In genomic region chr6:142856258-142856874, GRCm38 (mm10) we compare ENCODE assay signal across 15 mouse cellular contexts. TPM values are rescaled to one million over a fixed set of nuclear protein-coding genes. Genes with fewer than 3 reads are reported as not detected.
DNase-seq lines count a peak whose midpoint lies in the region; ATAC-seq lines count a peak whose summit lies in the region.
"Had no signal": no experiment of that assay in that cellular context is flagged by ENCODE, and none has a peak within 500 bp of the region (broad histone marks: within the 10 kb centered on the region; RNA-seq: fewer than 3 reads in every experiment).

No protein-coding gene starts in this region.

- H3K27ac ChIP-seq in embryonic facial prominence, embryonic 11.5 days (replicated peaks; ENCODE audit: low read depth, low read length), result no peak overlapping the region
- no peak overlapping the region for H3K27ac ChIP-seq in embryonic facial prominence, embryonic 10.5 days (replicated peaks)
- H3K27ac ChIP-seq in neural tube, embryonic 12.5 days, result no peak overlapping the region
- H3K27ac ChIP-seq in neural tube, embryonic 15.5 days (replicated peaks), result no peak overlapping the region
- H3K27ac ChIP-seq in limb, embryonic 10.5 days, result no peak overlapping the region
- H3K27ac ChIP-seq: gastrocnemius, adult 2 months; intestine, embryonic 15.5 days had no signal

- 63% methylated on average over 3 of the region's 3 CpGs for WGBS in embryonic facial prominence, embryonic 11.5 days
- WGBS in embryonic facial prominence, embryonic 10.5 days, result 74% methylated on average over 3 of the region's 3 CpGs
- 47% methylated on average over 3 of the region's 3 CpGs for WGBS in neural tube, embryonic 12.5 days
- WGBS in neural tube, embryonic 15.5 days, result 31% methylated on average over 3 of the region's 3 CpGs
- WGBS in limb, embryonic 10.5 days, result 63% methylated on average over 3 of the region's 3 CpGs

- H3K4me3 ChIP-seq in embryonic facial prominence, embryonic 11.5 days (ENCODE audit: low read depth, low read length), result no peak overlapping the region
- H3K4me3 ChIP-seq in embryonic facial prominence, embryonic 10.5 days, result no peak overlapping the region
- no peak overlapping the region for H3K4me3 ChIP-seq in neural tube, embryonic 12.5 days
- no peak overlapping the region for H3K4me3 ChIP-seq in neural tube, embryonic 15.5 days (replicated peaks)
- H3K4me3 ChIP-seq in limb, embryonic 10.5 days, result no peak overlapping the region
- H3K4me3 ChIP-seq: erythroblast, embryonic 14.5 days; gastrocnemius, adult 2 months; intestine, embryonic 15.5 days had no signal

- peak; percentile 81 for ATAC-seq in embryonic facial prominence, embryonic 11.5 days (replicated peaks; ENCODE audit: insufficient number of reproducible peaks, low FRiP score, low TSS enrichment, low read depth)
- ATAC-seq in neural tube, embryonic 12.5 days (ENCODE audit: low FRiP score, low read depth), result peak; percentile 41; the same call in 1 of the 2 replicates
- no peak for ATAC-seq in neural tube, embryonic 15.5 days (ENCODE audit: low FRiP score)
- ATAC-seq: intestine, embryonic 15.5 days had no signal

- no peak overlapping the region for H3K4me2 ChIP-seq in embryonic facial prominence, embryonic 11.5 days (ENCODE audit: low read depth, low read length)
- H3K4me2 ChIP-seq in neural tube, embryonic 12.5 days (replicated peaks), result no peak overlapping the region
- H3K4me2 ChIP-seq in neural tube, embryonic 15.5 days, result no peak overlapping the region
- H3K4me2 ChIP-seq: intestine, embryonic 15.5 days; lung, embryonic 14.5 days had no signal

- no peak overlapping the region for H3K9ac ChIP-seq in embryonic facial prominence, embryonic 11.5 days (replicated peaks; ENCODE audit: low read length)
- no peak overlapping the region for H3K9ac ChIP-seq in neural tube, embryonic 12.5 days
- H3K9ac ChIP-seq in neural tube, embryonic 15.5 days (replicated peaks), result no peak overlapping the region
- H3K9ac ChIP-seq: intestine, embryonic 15.5 days; lung, embryonic 14.5 days had no signal

- H3K9me3 ChIP-seq in embryonic facial prominence, embryonic 11.5 days (replicated peaks; ENCODE audit: control insufficient read depth, low read length), result no peaks in the 10 kb centered on the region
- H3K9me3 ChIP-seq in embryonic facial prominence, embryonic 10.5 days, result no peaks in the 10 kb centered on the region
- H3K9me3 ChIP-seq in neural tube, embryonic 12.5 days, result no peaks in the 10 kb centered on the region
- H3K9me3 ChIP-seq in neural tube, embryonic 15.5 days (replicated peaks), result no peaks in the 10 kb centered on the region
- H3K9me3 ChIP-seq in limb, embryonic 10.5 days (replicated peaks), result no peaks in the 10 kb centered on the region
- H3K9me3 ChIP-seq: intestine, embryonic 15.5 days had no signal

- no peaks in the 10 kb centered on the region for H3K36me3 ChIP-seq in embryonic facial prominence, embryonic 11.5 days (replicated peaks; ENCODE audit: control insufficient read depth, insufficient read depth, low read depth, low read length)
- no peaks in the 10 kb centered on the region for H3K36me3 ChIP-seq in embryonic facial prominence, embryonic 10.5 days (replicated peaks)
- peaks cover 3% of the 10 kb centered on the region; the same call in 1 of the 2 replicates for H3K36me3 ChIP-seq in neural tube, embryonic 12.5 days
- no peaks in the 10 kb centered on the region for H3K36me3 ChIP-seq in neural tube, embryonic 15.5 days
- H3K36me3 ChIP-seq in limb, embryonic 10.5 days, result no peaks in the 10 kb centered on the region
- H3K36me3 ChIP-seq: intestine, embryonic 15.5 days had no signal

- no peaks in the 10 kb centered on the region for H3K4me1 ChIP-seq in embryonic facial prominence, embryonic 11.5 days (ENCODE audit: control insufficient read depth, insufficient read depth, low read length)
- H3K4me1 ChIP-seq in embryonic facial prominence, embryonic 10.5 days, result peaks cover 20% of the 10 kb centered on the region
- peaks cover 16% of the 10 kb centered on the region for H3K4me1 ChIP-seq in neural tube, embryonic 12.5 days
- H3K4me1 ChIP-seq in neural tube, embryonic 15.5 days, result peaks cover 6% of the 10 kb centered on the region; the same call in 1 of the 2 replicates
- H3K4me1 ChIP-seq in limb, embryonic 10.5 days, result peaks cover 23% of the 10 kb centered on the region

- DNase-seq in embryonic facial prominence, embryonic 11.5 days (ENCODE audit: low spot score), result no peak
- no peak for DNase-seq in embryonic facial prominence, embryonic 10.5 days (ENCODE audit: low spot score)
- DNase-seq in limb, embryonic 10.5 days (ENCODE audit: low spot score), result peak; percentile 31
- DNase-seq in retina, embryonic 14.5 days (ENCODE audit: low spot score), result peak; percentile 41
- DNase-seq in cerebellum, postnatal 4 days (ENCODE audit: low spot score in 2 of 2), result no peak
- DNase-seq in adrenal gland, postnatal 14 days, result no peak
- DNase-seq: cerebellum, postnatal 14 days; gastrocnemius, adult 2 months; left cerebral cortex, postnatal 4 days; lung, embryonic 14.5 days had no signal

- H3K27me3 ChIP-seq in embryonic facial prominence, embryonic 11.5 days (ENCODE audit: control insufficient read depth, insufficient read depth, low read length), result no peaks in the 10 kb centered on the region
- H3K27me3 ChIP-seq in embryonic facial prominence, embryonic 10.5 days (replicated peaks; ENCODE audit: low read depth, poor library complexity, severe bottlenecking), result no peaks in the 10 kb centered on the region
- H3K27me3 ChIP-seq in neural tube, embryonic 12.5 days (replicated peaks), result no peaks in the 10 kb centered on the region
- H3K27me3 ChIP-seq in neural tube, embryonic 15.5 days (replicated peaks), result no peaks in the 10 kb centered on the region
- no peaks in the 10 kb centered on the region for H3K27me3 ChIP-seq in limb, embryonic 10.5 days (ENCODE audit: low read depth, poor library complexity, severe bottlenecking)
- H3K27me3 ChIP-seq: intestine, embryonic 15.5 days had no signal

RNA-seq across cellular contexts. Expression of gene Sult6b2, which starts 52.1 kb away (rescaled TPM):
- not detected in 2 replicates for polyA plus RNA-seq in embryonic facial prominence, embryonic 11.5 days (2014; fragmentation: Nextera tagmentation; extraction: Ambion mirVana)
- not detected in 2 replicates for polyA plus RNA-seq in embryonic facial prominence, embryonic 10.5 days (2016; fragmentation: Nextera tagmentation; extraction: Ambion mirVana)
- 0.11 TPM in 1 of 2 replicates, not detected in the other for polyA plus RNA-seq in neural tube, embryonic 12.5 days (2016; fragmentation: Nextera tagmentation; extraction: Ambion mirVana)
- 0.08 and 0.12 TPM in 2 replicates for polyA plus RNA-seq in neural tube, embryonic 15.5 days (2015; fragmentation: Nextera tagmentation; extraction: Ambion mirVana)
- not detected in 2 replicates for polyA plus RNA-seq in limb, embryonic 10.5 days (2016; fragmentation: Nextera tagmentation; extraction: Ambion mirVana)
- not detected in 2 replicates for total RNA-seq in adrenal gland, postnatal 14 days (2021)
- total RNA-seq: gastrocnemius, adult 2 months; MEL had no signal
- polyA plus RNA-seq: erythroblast, embryonic 14.5 days; lung, embryonic 14.5 days had no signal

Comparison
In these comparisons a context has a peak if more than half of its experiments do, and no peak if none do; other contexts are left out.
1. DNase-seq: peak in limb, embryonic 10.5 days (single experiment) and retina, embryonic 14.5 days (single experiment); none in embryonic facial prominence, embryonic 11.5 days (single experiment), embryonic facial prominence, embryonic 10.5 days (single experiment), cerebellum, postnatal 4 days (0 of 2) and adrenal gland, postnatal 14 days (single experiment).